Mouse (Mus musculus) large intestine, adult 2 months (tissue): ENCODE results near the gene Tnmd. TPM values are rescaled to one million over a fixed set of nuclear protein-coding genes. Genes with fewer than 3 reads are reported as not detected.
A peak's percentile ranks its signal among the peaks of the same experiment; 100 is the strongest.

Experiments used
- DNase-seq: peaks from one replicate; pipeline ENCODE4 v3.0.0-alpha.2; 2012; ENCODE audit warnings: low read depth, low spot score
- WGBS: fragments of 180-500 bp; shearing (Covaris S2); methylation state at CpG from one replicate; pipeline ENCODE4 v1.1.7; 2018; 5-methylcytosine and 5-hydroxymethylcytosine counted together
- polyA plus RNA-seq: library from polyadenylated mRNA; depleted of rRNA; stranded (reverse); fragments of >200 nt; gene quantifications from 2 replicates; pipeline ENCODE4 v1.2.3, GENCODE M21; 2012; rRNA removed

Tnmd gene
- not detected in 2 replicates for polyA plus RNA-seq

- no peak for DNase-seq
- WGBS = 73% methylated on average over 5 of the region's 5 CpGs
Measured at GRCm38 (mm10) chrX:133850680-133851079, at the start of gene Tnmd. TSS of gene Tnmd (plus strand) at chrX:133850980.

GRCm38 (mm10) chrX:133853637-133854036 is 2.9 kb downstream of the Tnmd start:
- DNase-seq = no peak
- 84% methylated on average over 4 of the region's 4 CpGs for WGBS

GRCm38 (mm10) chrX:133869743-133870142 is 19.0 kb downstream of the Tnmd start:
- 79% methylated on average over 6 of the region's 6 CpGs for WGBS
- no peak for DNase-seq

- DNase-seq = no peak
- WGBS = 85% methylated on average over 3 of the region's 3 CpGs
Measured at GRCm38 (mm10) chrX:133887308-133887707, 36.5 kb downstream of the Tnmd start.

- 91% methylated on average over 5 of the region's 5 CpGs for WGBS
- no peak for DNase-seq
Measured at GRCm38 (mm10) chrX:133888111-133888510, 37.3 kb downstream of the Tnmd start.

- WGBS = 15% methylated on average over 33 of the region's 33 CpGs
- DNase-seq = peak; percentile 35
Measured at GRCm38 (mm10) chrX:133898014-133898542, 47.3 kb downstream of the Tnmd start, which contains the start of gene Tspan6. TSS of gene Tspan6 (minus strand) at chrX:133898429.

GRCm38 (mm10) chrX:133908261-133908660 is 57.5 kb downstream of the Tnmd start, which contains the start of gene Srpx2:
TSS of gene Srpx2 (plus strand) at chrX:133908426.
- WGBS = 35% methylated on average over 3 of the region's 3 CpGs
- DNase-seq = no peak

- DNase-seq = no peak
- WGBS = 61% methylated on average over 10 of the region's 10 CpGs
Measured at GRCm38 (mm10) chrX:133911397-133912103, 60.8 kb downstream of the Tnmd start.

- DNase-seq = no peak
- 78% methylated on average over 3 of the region's 3 CpGs for WGBS
Measured at GRCm38 (mm10) chrX:133913006-133913405, 62.2 kb downstream of the Tnmd start.

- 30% methylated on average over 7 of the region's 7 CpGs for WGBS
- no peak for DNase-seq
Measured at GRCm38 (mm10) chrX:133914219-133914618, 63.4 kb downstream of the Tnmd start.

Other genes starting within 250 kb of the Tnmd start
- 0.16 and 0.43 TPM in 2 replicates for gene Pcdh19, start 162.0 kb upstream of the Tnmd start, polyA plus RNA-seq
- gene Tspan6, start 47.4 kb downstream of the Tnmd start, polyA plus RNA-seq = 2.1 and 2.4 TPM in 2 replicates
- 5.3 and 7.9 TPM in 2 replicates for gene Srpx2, start 57.4 kb downstream of the Tnmd start, polyA plus RNA-seq
- 0.89 and 0.90 TPM in 2 replicates for gene Sytl4, start 130.8 kb downstream of the Tnmd start, polyA plus RNA-seq
- 9.1 and 17.0 TPM in 2 replicates for gene Cstf2, start 208.2 kb downstream of the Tnmd start, polyA plus RNA-seq